Mouse (Mus musculus) MEL (cell line): ENCODE measurements at regions not wholly inside any gene's neighbourhood (a gene's known extent, or its start where the extent isn't known, plus 50 kb on each side); places are given as distances from the start of the nearest gene placed in this dataset.

ENCODE experiments used
- DNase-seq: peaks from one replicate; pipeline ENCODE4 v3.0.0; 2011; ENCODE audit warnings: low read depth, low spot score
- H3K27ac ChIP-seq: 2 replicates; pipeline ENCODE4 v1.5.1; 2012; ENCODE audit warnings: low read depth, mild to moderate bottlenecking, control low read depth, low read length, moderate library complexity; ENCODE audit not compliant: control insufficient read depth
- H3K27me3 ChIP-seq, 2 experiments: fragments of 150-350 bp in 1 of 2; sonication (generic) in 1 of 2; 2 replicates each; pipeline ENCODE4 v1.6.1; 2012; ENCODE audit warnings: low read length in 2 of 2, mild to moderate bottlenecking in 2 of 2, improper control_type of control experiment in 1 of 2, moderate library complexity in 1 of 2; ENCODE audit not compliant: insufficient read depth in 2 of 2, control insufficient read depth in 1 of 2
- H3K36me3 ChIP-seq, 2 experiments: 2 replicates each; pipeline ENCODE4 v1.6.1; 2012 to 2014; ENCODE audit warnings: low read length in 2 of 2, improper control_type of control experiment in 1 of 2, inconsistent platforms in 1 of 2, mild to moderate bottlenecking in 1 of 2; ENCODE audit not compliant: insufficient read depth in 2 of 2, control insufficient read depth in 1 of 2
- H3K4me1 ChIP-seq, 2 experiments: fragments of 150-350 bp in 1 of 2; sonication (generic) in 1 of 2; 2 replicates each; pipeline ENCODE4 v1.6.1; 2012; ENCODE audit warnings: low read length in 2 of 2, improper control_type of control experiment in 1 of 2, mild to moderate bottlenecking in 1 of 2; ENCODE audit not compliant: insufficient read depth in 2 of 2, control insufficient read depth in 1 of 2
- H3K4me3 ChIP-seq, 2 experiments: fragments of 150-350 bp in 1 of 2; sonication (generic) in 1 of 2; 2 replicates each; pipeline ENCODE4 v1.5.1; 2012; ENCODE audit warnings: low read depth in 2 of 2, low read length in 2 of 2, mild to moderate bottlenecking in 2 of 2, moderate library complexity in 2 of 2, control low read depth in 1 of 2, improper control_type of control experiment in 1 of 2; ENCODE audit not compliant: control insufficient read depth in 1 of 2, insufficient read depth in 1 of 2
- H3K79me2 ChIP-seq: 2 replicates; pipeline ENCODE4 v1.6.1; 2012; ENCODE audit warnings: mild to moderate bottlenecking, low read length, moderate library complexity; ENCODE audit not compliant: control insufficient read depth, poor library complexity, insufficient read depth
- H3K9ac ChIP-seq: 2 replicates; pipeline ENCODE4 v1.6.1; 2012; ENCODE audit warnings: low read depth, mild to moderate bottlenecking, control low read depth, low read length, moderate library complexity; ENCODE audit not compliant: control insufficient read depth, poor library complexity, severe bottlenecking
- H3K9me3 ChIP-seq: fragments of 150-350 bp; sonication (generic); replicated peaks from 2 replicates; pipeline ENCODE4 v1.6.1; 2012; ENCODE audit warnings: mild to moderate bottlenecking, low read length, improper control_type of control experiment, moderate library complexity; ENCODE audit not compliant: insufficient read depth
- BHLHE40 ChIP-seq: IDR thresholded peaks from 2 replicates; pipeline ENCODE4 v1.6.1; 2012; ENCODE audit warnings: low read depth, mild to moderate bottlenecking, inconsistent platforms, low read length, improper control_type of control experiment, borderline replicate concordance
- CHD1 ChIP-seq: IDR thresholded peaks from 2 replicates; pipeline ENCODE4 v1.6.1; 2012; ENCODE audit warnings: low read depth, mild to moderate bottlenecking, inconsistent platforms, low read length, improper control_type of control experiment
- CHD2 ChIP-seq: IDR thresholded peaks from 2 replicates; pipeline ENCODE4 v1.6.1; 2011; ENCODE audit warnings: low read length, improper control_type of control experiment
- HCFC1 ChIP-seq: IDR thresholded peaks from 2 replicates; pipeline ENCODE4 v1.6.1; 2012; ENCODE audit warnings: low read depth, mild to moderate bottlenecking, inconsistent platforms, low read length, improper control_type of control experiment, moderate library complexity
- JUND ChIP-seq: IDR thresholded peaks from 2 replicates; pipeline ENCODE4 v1.6.1; 2011; ENCODE audit warnings: low read depth, mild to moderate bottlenecking, improper control_type of control experiment, low read length
- KAT2A ChIP-seq: conservative IDR thresholded peaks from 2 replicates; pipeline ENCODE4 v1.6.1; 2012; ENCODE audit warnings: low read depth, low read length, improper control_type of control experiment, inconsistent platforms
- MAFK ChIP-seq: IDR thresholded peaks from 2 replicates; pipeline ENCODE4 v1.6.1; 2011; ENCODE audit warnings: low read depth, mild to moderate bottlenecking, low read length, improper control_type of control experiment, borderline replicate concordance
- NELFE ChIP-seq: IDR thresholded peaks from 2 replicates; pipeline ENCODE4 v1.6.1; 2011; ENCODE audit warnings: low read depth, low read length, improper control_type of control experiment
- POLR2A ChIP-seq, 2 experiments: IDR thresholded peaks; 2 replicates each; pipeline ENCODE4 v1.6.1; 2011 to 2012; ENCODE audit warnings: low read length in 2 of 2, mild to moderate bottlenecking in 2 of 2, control low read depth in 1 of 2, improper control_type of control experiment in 1 of 2, low read depth in 1 of 2, moderate library complexity in 1 of 2; ENCODE audit not compliant: control insufficient read depth in 1 of 2, insufficient read depth in 1 of 2, poor library complexity in 1 of 2
- POLR2AphosphoS2 ChIP-seq: IDR thresholded peaks from 2 replicates; pipeline ENCODE4 v1.6.1; 2011; ENCODE audit warnings: low read length, improper control_type of control experiment
- POLR2AphosphoS5 ChIP-seq: IDR thresholded peaks from 2 replicates; pipeline ENCODE4 v1.6.1; 2012; ENCODE audit warnings: low read depth, borderline replicate concordance, mild to moderate bottlenecking, inconsistent platforms, low read length, moderate library complexity, mixed read lengths
- SIN3A ChIP-seq: IDR thresholded peaks from 2 replicates; pipeline ENCODE4 v1.6.1; 2012; ENCODE audit warnings: low read length, improper control_type of control experiment, inconsistent platforms
- TAL1 ChIP-seq: IDR thresholded peaks from 2 replicates; pipeline ENCODE4 v1.6.1; 2012; ENCODE audit warnings: mild to moderate bottlenecking, inconsistent platforms, low read length, moderate library complexity, mixed read lengths
- TCF12 ChIP-seq: IDR thresholded peaks from 2 replicates; pipeline ENCODE4 v1.6.1; 2014; ENCODE audit warnings: low read depth, mild to moderate bottlenecking, inconsistent platforms, low read length, improper control_type of control experiment, moderate library complexity
- USF2 ChIP-seq, 2 experiments: IDR thresholded peaks; 2 replicates each; pipeline ENCODE4 v1.6.1; 2011 to 2012; ENCODE audit warnings: improper control_type of control experiment in 2 of 2, low read length in 2 of 2, borderline replicate concordance in 1 of 2, inconsistent platforms in 1 of 2, low read depth in 1 of 2, mild to moderate bottlenecking in 1 of 2; ENCODE audit not compliant: insufficient read depth in 1 of 2
- ZC3H11A ChIP-seq: IDR thresholded peaks from 2 replicates; pipeline ENCODE4 v1.6.1; 2012; ENCODE audit warnings: low read depth, mild to moderate bottlenecking, inconsistent platforms, low read length, improper control_type of control experiment
- ZNF384 ChIP-seq: IDR thresholded peaks from 2 replicates; pipeline ENCODE4 v1.6.1; 2012; ENCODE audit warnings: low read depth, mild to moderate bottlenecking, inconsistent platforms, low read length, improper control_type of control experiment

DNA sequence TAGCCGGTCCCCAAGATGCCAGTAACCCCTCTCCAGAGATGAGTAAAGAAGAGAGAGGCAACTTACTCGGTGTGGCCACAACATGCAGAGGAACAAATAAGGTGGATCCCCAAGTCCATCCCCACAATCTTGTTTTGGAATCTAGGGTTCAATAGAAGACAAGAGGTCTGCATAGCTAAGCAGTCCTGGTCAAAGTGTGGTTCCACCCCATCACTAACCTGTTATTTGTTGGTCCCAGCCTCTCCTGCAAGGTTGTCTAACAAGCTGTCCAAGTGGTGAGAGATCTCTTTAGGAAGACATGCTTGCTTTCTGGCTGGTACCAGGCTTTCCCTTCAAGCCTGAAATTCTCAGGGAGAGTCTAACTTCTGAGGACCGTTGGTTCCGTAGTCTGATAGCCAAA is 59.0 kb downstream of the Nxnl2 start:
- H3K4me1 ChIP-seq: no peaks in the 10 kb centered on the region
- H3K27me3 ChIP-seq: no peaks in the 10 kb centered on the region

DNA sequence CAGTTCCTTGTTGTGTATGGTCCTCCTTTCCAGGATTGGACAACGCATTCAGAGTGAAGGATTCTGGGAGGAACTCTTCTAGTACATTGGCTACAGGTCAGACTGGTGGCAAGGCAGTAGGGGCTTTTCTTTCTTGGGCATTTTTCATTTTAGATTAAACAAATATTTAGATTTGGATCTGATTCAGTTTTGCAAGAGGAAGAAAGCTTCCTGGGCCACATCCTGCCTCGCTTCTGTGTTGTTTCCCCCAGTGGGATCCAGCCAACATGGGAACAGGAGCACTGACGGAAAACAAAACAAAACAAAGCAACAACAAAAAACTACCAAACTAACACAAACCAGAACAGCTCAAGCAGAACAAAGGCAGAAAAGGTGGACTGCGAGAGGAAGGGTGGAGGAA is 60.8 kb downstream of the Nxnl2 start:
- Histone ChIP-seq H3K4me3 (no peak overlapping the region), H3K4me1 (no peaks in the 10 kb centered on the region), H3K36me3 (no peaks in the 10 kb centered on the region), H3K79me2 (no peaks in the 10 kb centered on the region), H3K9ac (no peak overlapping the region), H3K27me3 (no peaks in the 10 kb centered on the region), H3K9me3 (no peaks in the 10 kb centered on the region), H3K27ac (no peak overlapping the region)
- TF ChIP-seq BHLHE40: no peak
- no peak for TF ChIP-seq USF2 (IDR thresholded peaks at IDR 0.05; ENCODE audit: borderline replicate concordance in 1 of 2, insufficient read depth in 1 of 2, low read depth in 1 of 2, low read length in 2 of 2)
- TF ChIP-seq ZC3H11A: no peak
- TF ChIP-seq JUND: no peak
- no peak for TF ChIP-seq POLR2A (IDR thresholded peaks at IDR 0.05; ENCODE audit: control insufficient read depth in 1 of 2, insufficient read depth in 1 of 2, low read depth in 1 of 2, low read length in 2 of 2, poor library complexity in 1 of 2)
- TF ChIP-seq NELFE: no peak
- TF ChIP-seq ZNF384: no peak
- no peak for TF ChIP-seq POLR2AphosphoS5
- TF ChIP-seq HCFC1: no peak
- no peak for TF ChIP-seq MAFK
- TF ChIP-seq SIN3A: no peak
- TF ChIP-seq TAL1: no peak
- no peak for TF ChIP-seq TCF12
- TF ChIP-seq CHD2: no peak
- no peak for TF ChIP-seq CHD1
- no peak for DNase-seq

More for the DNA sequence above, 59.0 kb downstream of the Nxnl2 start:
- H3K27ac ChIP-seq: no peak overlapping the region
- no peaks in the 10 kb centered on the region for H3K79me2 ChIP-seq
- DNase-seq: no peak
- no peak overlapping the region for H3K4me3 ChIP-seq
- no peaks in the 10 kb centered on the region for H3K9me3 ChIP-seq
- no peak overlapping the region for H3K9ac ChIP-seq
- no peaks in the 10 kb centered on the region for H3K36me3 ChIP-seq
- TF ChIP-seq NELFE (no peak), POLR2AphosphoS2 (no peak), MAFK (no peak), KAT2A (no peak), TCF12 (no peak)
- TF ChIP-seq, all 39 proteins: peak for 0
